Mouse (Mus musculus): ENCODE measurements around the gene 1190005I06Rik.

GRCm38 (mm10) chr8:120641245-120641644 lies 6.2 kb downstream of the 1190005I06Rik start:
- TF ChIP-seq CTCF (IDR thresholded peaks at IDR 0.05; ENCODE audit: low read depth, low read length) (no peak), POLR2A (IDR thresholded peaks at IDR 0.05; ENCODE audit: extremely low read depth, insufficient read depth, low read length) (no peak)

Data from liver, adult 2 months (tissue).